Mouse (Mus musculus): ENCODE measurements around the gene Fhad1. TPM values are rescaled to one million over a fixed set of nuclear protein-coding genes. Genes with fewer than 3 reads are reported as not detected.

Fhad1 gene
- total RNA-seq, 1 experiment from 2014 or later, result not detected

- no peak for ATAC-seq (replicated peaks; ENCODE audit: low read depth, poor library complexity, severe bottlenecking)
These were observed 30.8 kb upstream of the Fhad1 start for GRCm38 (mm10) chr4:142045595-142046163.

GRCm38 (mm10) chr4:142044452-142044851 lies 29.6 kb upstream of the Fhad1 start:
- no peak for ATAC-seq (replicated peaks; ENCODE audit: low read depth, poor library complexity, severe bottlenecking)

- peak; percentile 43 for ATAC-seq (replicated peaks; ENCODE audit: low read depth, poor library complexity, severe bottlenecking)
These were observed 24.9 kb upstream of the Fhad1 start for GRCm38 (mm10) chr4:142039662-142040353.

GRCm38 (mm10) chr4:142037897-142038296 lies 23.0 kb upstream of the Fhad1 start:
- no peak for ATAC-seq (replicated peaks; ENCODE audit: low read depth, poor library complexity, severe bottlenecking)

- ATAC-seq (replicated peaks; ENCODE audit: low read depth, poor library complexity, severe bottlenecking), result peak; percentile 70
These were observed 13.7 kb upstream of the Fhad1 start for GRCm38 (mm10) chr4:142028533-142028932.

- ATAC-seq (replicated peaks; ENCODE audit: low read depth, poor library complexity, severe bottlenecking), result no peak
These were observed 12.1 kb upstream of the Fhad1 start for GRCm38 (mm10) chr4:142026965-142027364.

- ATAC-seq (replicated peaks; ENCODE audit: low read depth, poor library complexity, severe bottlenecking), result no peak
These were observed 9.7 kb upstream of the Fhad1 start for GRCm38 (mm10) chr4:142024536-142024935.

GRCm38 (mm10) chr4:142023166-142023565 lies 8.3 kb upstream of the Fhad1 start:
- peak; percentile 84 for ATAC-seq (replicated peaks; ENCODE audit: low read depth, poor library complexity, severe bottlenecking)

- ATAC-seq (replicated peaks; ENCODE audit: low read depth, poor library complexity, severe bottlenecking), result peak; percentile 76
These were observed 2.8 kb upstream of the Fhad1 start for GRCm38 (mm10) chr4:142017686-142018085.

GRCm38 (mm10) chr4:142011236-142011635 lies 3.6 kb downstream of the Fhad1 start:
- no peak for ATAC-seq (replicated peaks; ENCODE audit: low read depth, poor library complexity, severe bottlenecking)

- ATAC-seq (replicated peaks; ENCODE audit: low read depth, poor library complexity, severe bottlenecking), result peak; percentile 61
These were observed 4.4 kb downstream of the Fhad1 start for GRCm38 (mm10) chr4:142010441-142010840.

- ATAC-seq (replicated peaks; ENCODE audit: low read depth, poor library complexity, severe bottlenecking), result no peak
These were observed 6.7 kb downstream of the Fhad1 start for GRCm38 (mm10) chr4:142008206-142008605.

GRCm38 (mm10) chr4:142000581-142000980 lies 14.3 kb downstream of the Fhad1 start:
- no peak for ATAC-seq (replicated peaks; ENCODE audit: low read depth, poor library complexity, severe bottlenecking)

GRCm38 (mm10) chr4:141999494-142000074 lies 15.3 kb downstream of the Fhad1 start:
- ATAC-seq (replicated peaks; ENCODE audit: low read depth, poor library complexity, severe bottlenecking), result no peak

- peak; percentile 9; the same call in 1 of the 2 replicates for ATAC-seq (replicated peaks; ENCODE audit: low read depth, poor library complexity, severe bottlenecking)
These were observed 16.5 kb downstream of the Fhad1 start for GRCm38 (mm10) chr4:141998282-141998821.

GRCm38 (mm10) chr4:141996880-141997279 lies 18.0 kb downstream of the Fhad1 start:
- ATAC-seq (replicated peaks; ENCODE audit: low read depth, poor library complexity, severe bottlenecking), result no peak

- ATAC-seq (replicated peaks; ENCODE audit: low read depth, poor library complexity, severe bottlenecking), result no peak
These were observed 18.8 kb downstream of the Fhad1 start for GRCm38 (mm10) chr4:141996086-141996485.

GRCm38 (mm10) chr4:141994062-141994471 lies 20.8 kb downstream of the Fhad1 start:
- peak; percentile 86 for ATAC-seq (replicated peaks; ENCODE audit: low read depth, poor library complexity, severe bottlenecking)

GRCm38 (mm10) chr4:141993347-141994061 lies 21.4 kb downstream of the Fhad1 start:
- ATAC-seq (replicated peaks; ENCODE audit: low read depth, poor library complexity, severe bottlenecking), result peak; percentile 27

- ATAC-seq (replicated peaks; ENCODE audit: low read depth, poor library complexity, severe bottlenecking), result no peak
These were observed 22.2 kb downstream of the Fhad1 start for GRCm38 (mm10) chr4:141992530-141993204.
